Mouse (Mus musculus): Measurements from ENCODE around the gene Sh3pxd2b. TPM values are rescaled to one million over a fixed set of nuclear protein-coding genes. Genes with fewer than 3 reads are reported as not detected.
"Not testable (repeated sequence)": the region's sequence is repeated elsewhere in the genome, so short reads cannot be mapped to it uniquely, and the experiment has no call there.

Gene Sh3pxd2b
- polyA plus RNA-seq (2016; fragmentation: Nextera tagmentation; extraction: Ambion mirVana) = 29.7 and 30.8 TPM in 2 replicates

DNA sequence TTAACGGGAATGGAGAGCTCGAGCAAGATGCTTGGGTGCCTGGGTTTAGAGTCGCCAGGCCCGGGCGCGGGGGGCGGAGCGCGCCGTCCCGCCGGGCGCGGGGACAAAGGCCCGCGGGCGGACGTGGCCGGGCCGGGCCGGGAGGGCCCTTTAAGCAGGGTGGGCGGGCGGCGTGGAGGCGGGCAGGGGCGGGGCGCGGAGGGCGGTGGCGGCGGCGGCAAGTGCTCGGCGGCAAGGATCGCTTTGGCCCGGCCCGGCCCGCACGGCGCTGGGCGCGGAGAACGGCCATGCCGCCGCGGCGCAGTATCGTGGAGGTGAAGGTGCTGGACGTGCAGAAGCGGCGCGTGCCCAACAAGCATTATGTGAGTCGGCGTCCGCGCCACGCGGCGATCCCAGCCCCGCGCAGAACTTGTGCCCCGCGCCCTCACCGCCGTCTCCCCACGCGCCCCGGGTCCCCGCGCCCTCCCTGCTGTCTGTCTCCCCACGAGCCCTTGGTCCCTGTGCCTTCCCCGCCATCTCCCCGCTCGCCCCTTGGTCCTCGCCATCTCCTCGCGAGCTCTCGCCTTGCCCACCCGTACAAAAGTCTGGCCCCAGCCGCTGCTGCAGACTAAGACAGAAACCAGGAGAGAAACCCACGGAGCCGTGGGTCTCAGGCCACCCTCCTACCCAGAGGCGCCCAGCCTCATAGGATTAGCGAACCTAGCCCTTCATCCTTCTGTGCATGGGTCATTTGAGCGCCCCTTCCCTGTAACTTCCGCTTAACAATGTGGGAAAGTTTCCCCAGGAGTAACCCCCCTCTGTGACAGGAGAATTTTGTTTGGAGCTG is at the start of gene Sh3pxd2b:
Gene Sh3pxd2b, plus strand, starts transcription at position 214 of the 826 bp plus-strand sequence.
- peaks cover 2% of the 10 kb centered on the region; the same call in 1 of the 2 replicates for H3K9me3 ChIP-seq
- DNase-seq (ENCODE audit: low spot score) = peak; percentile 79
- H3K36me3 ChIP-seq = peaks cover 35% of the 10 kb centered on the region
- H3K4me1 ChIP-seq (replicated peaks) = peaks cover 49% of the 10 kb centered on the region
- WGBS = under 1% methylated on average over 86 of the region's 86 CpGs
- 0 out of 2 replicates have a peak, but pooled peaks cover 5% of the 10 kb centered on the region for H3K27me3 ChIP-seq (ENCODE audit: insufficient read depth, poor library complexity, severe bottlenecking)
- peak within 1 kb of the TSS; percentile 99 for H3K27ac ChIP-seq
- peak within 1 kb of the TSS; percentile 97 for H3K4me3 ChIP-seq

GRCm38 (mm10) chr11:32297866-32298531 is 49.6 kb upstream of the Sh3pxd2b start:
- DNase-seq (ENCODE audit: low spot score) = no peak
- H3K4me3 ChIP-seq = no peak overlapping the region
- H3K4me1 ChIP-seq (replicated peaks) = no peaks in the 10 kb centered on the region
- 89% methylated on average over 1 of the region's 1 CpGs for WGBS
- H3K9me3 ChIP-seq = no peaks in the 10 kb centered on the region
- H3K27ac ChIP-seq = no peak overlapping the region
- H3K27me3 ChIP-seq (ENCODE audit: insufficient read depth, poor library complexity, severe bottlenecking) = peaks cover 25% of the 10 kb centered on the region
- H3K36me3 ChIP-seq = no peaks in the 10 kb centered on the region

DNA sequence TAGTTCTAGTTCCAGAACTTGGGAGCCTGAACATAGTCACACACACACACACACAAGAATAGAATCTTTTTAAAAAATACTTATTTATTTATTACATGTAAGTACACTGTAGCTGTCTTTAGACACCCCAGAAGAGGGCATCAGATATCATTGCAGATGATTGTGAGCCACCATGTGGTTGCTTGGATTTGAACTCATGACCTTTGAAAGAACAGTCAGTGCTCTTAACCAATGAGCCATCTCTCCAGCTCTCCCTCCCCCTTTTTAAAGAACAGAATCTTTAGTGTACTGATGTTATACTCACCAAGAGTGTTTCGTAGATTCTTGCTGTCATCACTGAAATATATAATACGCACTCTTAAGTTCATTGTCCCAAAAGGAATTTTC is 49.1 kb upstream of the Sh3pxd2b start:
- no peaks in the 10 kb centered on the region for H3K36me3 ChIP-seq
- no peak overlapping the region for H3K27ac ChIP-seq
- peaks cover 25% of the 10 kb centered on the region for H3K27me3 ChIP-seq (ENCODE audit: insufficient read depth, poor library complexity, severe bottlenecking)
- H3K4me1 ChIP-seq (replicated peaks) = no peaks in the 10 kb centered on the region
- H3K4me3 ChIP-seq = no peak overlapping the region
- WGBS = 90% methylated on average over 2 of the region's 2 CpGs
- DNase-seq (ENCODE audit: low spot score) = no peak
- H3K9me3 ChIP-seq = no peaks in the 10 kb centered on the region

GRCm38 (mm10) chr11:32299865-32300264 is 47.8 kb upstream of the Sh3pxd2b start, which contains the start of gene Hbq1a:
Gene Hbq1a, plus strand, starts transcription at chr11:32300069.
- H3K9me3 ChIP-seq; H3K27ac ChIP-seq; H3K36me3 ChIP-seq; H3K4me1 ChIP-seq (replicated peaks): not testable (repeated sequence)
- H3K27me3 ChIP-seq (ENCODE audit: insufficient read depth, poor library complexity, severe bottlenecking) = peaks cover 21% of the 10 kb centered on the region
- H3K4me3 ChIP-seq = peak within 1 kb of the TSS; percentile 32
- DNase-seq (ENCODE audit: low spot score) = peak; percentile 64
- 6% methylated on average over 16 of the region's 16 CpGs for WGBS

DNA sequence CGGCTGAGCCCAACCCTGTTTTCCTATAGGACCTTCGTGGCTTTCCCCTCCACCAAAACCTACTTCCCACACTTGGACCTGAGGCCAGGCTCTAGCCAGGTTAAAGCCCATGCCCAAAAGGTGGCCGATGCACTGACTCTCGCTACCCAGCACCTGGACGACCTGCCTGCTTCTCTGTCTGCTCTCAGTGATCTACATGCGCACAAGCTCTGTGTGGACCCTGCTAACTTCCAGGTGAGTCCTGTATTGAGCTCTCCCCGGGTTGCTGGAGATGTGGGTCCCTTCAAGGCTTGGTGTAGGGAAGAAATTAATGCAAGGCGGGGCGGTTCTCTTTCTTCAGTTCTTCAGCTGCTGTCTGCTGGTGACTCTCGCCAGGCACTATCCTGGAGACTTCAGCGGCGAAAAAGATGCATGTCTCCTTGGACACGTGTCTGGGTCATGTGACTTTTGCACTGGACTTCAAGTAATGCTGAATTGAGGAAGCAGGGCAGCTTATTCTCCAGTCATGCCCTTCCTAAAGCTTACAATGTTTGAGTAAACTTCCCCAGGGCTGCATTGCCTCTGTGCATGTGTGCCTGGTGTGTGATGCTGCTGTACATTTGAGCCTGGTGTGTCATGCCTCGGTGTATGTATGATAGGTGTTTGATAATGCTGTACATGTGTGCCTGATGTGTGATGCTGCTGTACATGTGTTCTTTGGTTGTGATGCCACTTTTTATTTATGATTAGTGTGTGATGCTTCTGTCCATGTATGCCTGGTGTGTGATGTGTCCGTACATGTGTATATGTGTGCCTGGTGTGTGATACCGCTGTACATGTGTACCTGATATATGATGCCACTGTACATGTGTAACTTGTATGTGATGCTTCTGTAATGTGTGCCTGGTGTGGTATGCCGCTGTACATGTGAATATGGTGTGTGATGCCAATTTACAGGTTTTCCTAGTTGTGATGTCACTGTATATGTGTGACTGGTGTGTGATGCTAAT is 47.0 kb upstream of the Sh3pxd2b start:
- H3K9me3 ChIP-seq = no peaks in the 10 kb centered on the region
- no peak overlapping the region for H3K27ac ChIP-seq
- no peaks in the 10 kb centered on the region for H3K36me3 ChIP-seq
- WGBS = 51% methylated on average over 16 of the region's 17 CpGs
- H3K27me3 ChIP-seq (ENCODE audit: insufficient read depth, poor library complexity, severe bottlenecking) = peaks cover 21% of the 10 kb centered on the region
- H3K4me1 ChIP-seq (replicated peaks) = no peaks in the 10 kb centered on the region
- DNase-seq (ENCODE audit: low spot score) = no peak
- peak overlapping the region; percentile 32 for H3K4me3 ChIP-seq

DNA sequence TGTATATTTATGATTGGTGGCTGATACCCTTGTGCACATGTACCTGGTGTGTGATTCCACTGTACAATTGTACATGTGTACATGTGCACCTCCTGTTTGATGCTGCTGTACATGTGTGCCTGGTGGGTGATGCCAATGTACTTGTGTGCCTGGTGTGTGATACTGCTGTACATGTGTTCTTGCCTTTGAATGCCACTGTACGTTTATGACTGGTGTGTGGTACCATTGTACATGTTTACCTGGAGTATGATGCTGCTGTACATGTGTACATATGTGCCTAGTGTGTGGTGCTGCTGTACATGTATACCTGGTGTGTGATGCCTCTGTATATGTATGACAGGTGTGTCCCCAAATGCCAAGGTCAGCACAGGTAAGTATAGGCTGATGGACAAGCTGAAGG is 46.1 kb upstream of the Sh3pxd2b start:
- no peaks in the 10 kb centered on the region for H3K9me3 ChIP-seq
- no peak overlapping the region for H3K27ac ChIP-seq
- no peak overlapping the region for H3K4me3 ChIP-seq
- H3K27me3 ChIP-seq (ENCODE audit: insufficient read depth, poor library complexity, severe bottlenecking) = peaks cover 21% of the 10 kb centered on the region
- no peak for DNase-seq (ENCODE audit: low spot score)
- H3K4me1 ChIP-seq (replicated peaks) = no peaks in the 10 kb centered on the region
- H3K36me3 ChIP-seq = no peaks in the 10 kb centered on the region
- WGBS = 82% methylated on average over 1 of the region's 1 CpGs

- Histone ChIP-seq H3K9me3 (no peaks in the 10 kb centered on the region), H3K4me3 (no peak overlapping the region), H3K4me1 (replicated peaks) (peaks cover 7% of the 10 kb centered on the region), H3K27me3 (ENCODE audit: insufficient read depth, poor library complexity, severe bottlenecking) (peaks cover 21% of the 10 kb centered on the region), H3K27ac (no peak overlapping the region), H3K36me3 (no peaks in the 10 kb centered on the region)
- no peak for DNase-seq (ENCODE audit: low spot score)
- WGBS = 49% methylated on average over 2 of the region's 2 CpGs
Measured at GRCm38 (mm10) chr11:32302824-32303419, 44.7 kb upstream of the Sh3pxd2b start.

- Histone ChIP-seq H3K4me1 (replicated peaks) (peaks cover 10% of the 10 kb centered on the region), H3K27me3 (ENCODE audit: insufficient read depth, poor library complexity, severe bottlenecking) (peaks cover 21% of the 10 kb centered on the region), H3K9me3 (no peaks in the 10 kb centered on the region), H3K4me3 (no peak overlapping the region), H3K36me3 (no peaks in the 10 kb centered on the region), H3K27ac (no peak overlapping the region)
- DNase-seq (ENCODE audit: low spot score) = no peak
- WGBS = 76% methylated on average over 1 of the region's 1 CpGs
Measured at GRCm38 (mm10) chr11:32303455-32303854, 44.2 kb upstream of the Sh3pxd2b start.

GRCm38 (mm10) chr11:32307006-32307405 is 40.6 kb upstream of the Sh3pxd2b start:
- Histone ChIP-seq H3K4me1 (replicated peaks) (peaks cover 21% of the 10 kb centered on the region), H3K36me3 (no peaks in the 10 kb centered on the region), H3K4me3 (no peak overlapping the region), H3K27ac (no peak overlapping the region), H3K27me3 (ENCODE audit: insufficient read depth, poor library complexity, severe bottlenecking) (peaks cover 5% of the 10 kb centered on the region; the same call in 1 of the 2 replicates), H3K9me3 (no peaks in the 10 kb centered on the region)
- WGBS = 85% methylated on average over 1 of the region's 1 CpGs
- DNase-seq (ENCODE audit: low spot score) = no peak

DNA sequence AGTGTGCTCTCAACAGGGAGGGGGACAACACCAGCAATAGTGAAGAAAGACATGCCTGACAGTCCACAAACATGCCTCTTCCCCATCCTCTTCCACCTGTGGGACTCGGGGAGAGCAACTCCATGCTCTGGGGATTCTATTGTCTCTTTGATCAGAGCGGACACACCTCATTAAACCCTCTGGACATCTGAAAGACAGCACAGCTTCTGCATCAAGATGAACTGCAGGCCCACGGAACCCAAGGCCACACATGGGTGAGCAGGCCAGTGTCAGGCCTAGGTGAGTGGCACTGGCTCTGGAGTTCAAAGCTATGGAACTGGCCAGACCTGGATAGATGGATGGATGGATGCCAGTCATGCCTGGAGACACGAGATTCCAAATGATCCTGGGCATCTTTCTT is 38.2 kb upstream of the Sh3pxd2b start:
- 32% methylated on average over 4 of the region's 4 CpGs for WGBS
- Histone ChIP-seq H3K36me3 (no peaks in the 10 kb centered on the region), H3K27ac (no peak overlapping the region), H3K4me3 (no peak overlapping the region), H3K27me3 (ENCODE audit: insufficient read depth, poor library complexity, severe bottlenecking) (no peaks in the 10 kb centered on the region), H3K9me3 (no peaks in the 10 kb centered on the region), H3K4me1 (replicated peaks) (peaks cover 24% of the 10 kb centered on the region)
- DNase-seq (ENCODE audit: low spot score) = no peak

DNA sequence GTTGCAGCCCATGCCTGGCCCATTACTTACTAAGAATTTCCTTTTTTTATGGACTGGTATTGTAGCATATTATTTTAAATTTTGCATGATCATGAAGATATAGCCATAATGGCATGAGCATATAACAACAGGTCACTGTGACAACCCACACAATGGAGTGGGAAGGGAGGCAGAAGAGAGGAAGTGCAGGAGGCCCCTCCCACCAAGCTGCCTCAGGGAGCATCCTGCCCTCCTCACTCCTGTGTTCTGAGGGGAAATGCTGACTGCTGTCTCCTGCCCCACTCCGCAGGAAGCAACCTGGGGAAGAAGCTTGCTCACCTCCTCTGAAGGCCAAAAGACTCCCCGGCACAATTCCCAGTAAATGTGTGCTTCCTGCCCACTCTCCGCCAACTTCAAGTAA is 37.7 kb upstream of the Sh3pxd2b start:
- Histone ChIP-seq H3K4me3 (no peak overlapping the region), H3K27ac (no peak overlapping the region), H3K27me3 (ENCODE audit: insufficient read depth, poor library complexity, severe bottlenecking) (no peaks in the 10 kb centered on the region), H3K9me3 (no peaks in the 10 kb centered on the region), H3K4me1 (replicated peaks) (peaks cover 24% of the 10 kb centered on the region), H3K36me3 (no peaks in the 10 kb centered on the region)
- no peak for DNase-seq (ENCODE audit: low spot score)
- WGBS = 70% methylated on average over 3 of the region's 3 CpGs

DNA sequence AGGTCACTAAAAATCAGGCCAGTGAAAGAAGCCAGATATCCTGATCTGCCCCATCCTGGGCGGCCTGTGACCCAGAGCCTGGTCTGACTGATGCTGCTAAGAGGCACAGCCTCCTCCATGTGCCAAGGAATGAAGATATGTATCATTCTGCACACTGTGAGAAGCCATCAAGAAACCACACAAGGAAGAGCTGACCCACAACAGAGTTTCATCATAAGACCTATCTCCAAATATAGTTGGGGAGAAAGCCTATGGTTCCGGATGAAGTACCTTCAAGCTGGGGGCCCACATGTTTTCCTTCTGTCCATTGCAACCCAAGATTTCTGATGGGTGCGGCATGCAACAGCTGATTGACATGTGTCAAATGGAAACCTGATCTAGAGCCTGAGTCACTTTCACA is 31.6 kb upstream of the Sh3pxd2b start:
- no peak overlapping the region for H3K27ac ChIP-seq
- 89% methylated on average over 3 of the region's 3 CpGs for WGBS
- no peak for DNase-seq (ENCODE audit: low spot score)
- H3K9me3 ChIP-seq = no peaks in the 10 kb centered on the region
- no peak overlapping the region for H3K4me3 ChIP-seq
- H3K4me1 ChIP-seq (replicated peaks) = peaks cover 12% of the 10 kb centered on the region
- H3K36me3 ChIP-seq = no peaks in the 10 kb centered on the region
- H3K27me3 ChIP-seq (ENCODE audit: insufficient read depth, poor library complexity, severe bottlenecking) = 0 out of 2 replicates have a peak, but pooled peaks cover 3% of the 10 kb centered on the region

Data from hindbrain, embryonic 10.5 days (tissue).